Mouse (Mus musculus) fibroblast of lung, adult 2 months (primary cell): Measurements from ENCODE around the gene Ssc5d.

Experiments
- DNase-seq: peaks from one replicate; pipeline ENCODE4 v3.0.0-alpha.2; 2011; ENCODE audit warnings: low read depth

Gene Ssc5d

DNA sequence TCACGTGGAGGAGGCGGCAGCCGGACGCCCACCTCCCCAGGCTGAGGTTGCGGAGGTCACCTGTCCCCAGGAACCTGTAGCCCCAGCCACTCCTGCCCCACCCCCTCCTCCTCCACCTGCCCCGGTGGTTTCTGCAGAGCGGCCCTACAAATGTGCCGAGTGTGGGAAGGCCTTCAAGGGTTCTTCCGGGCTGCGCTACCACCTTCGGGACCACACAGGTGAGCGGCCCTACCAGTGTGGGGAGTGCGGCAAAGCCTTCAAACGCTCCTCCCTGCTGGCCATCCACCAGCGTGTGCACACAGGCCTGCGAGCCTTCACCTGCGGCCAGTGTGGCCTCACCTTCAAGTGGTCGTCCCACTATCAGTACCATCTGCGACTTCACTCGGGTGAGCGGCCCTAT lies 5.6 kb upstream of the Ssc5d start:
- DNase-seq = no peak

DNA sequence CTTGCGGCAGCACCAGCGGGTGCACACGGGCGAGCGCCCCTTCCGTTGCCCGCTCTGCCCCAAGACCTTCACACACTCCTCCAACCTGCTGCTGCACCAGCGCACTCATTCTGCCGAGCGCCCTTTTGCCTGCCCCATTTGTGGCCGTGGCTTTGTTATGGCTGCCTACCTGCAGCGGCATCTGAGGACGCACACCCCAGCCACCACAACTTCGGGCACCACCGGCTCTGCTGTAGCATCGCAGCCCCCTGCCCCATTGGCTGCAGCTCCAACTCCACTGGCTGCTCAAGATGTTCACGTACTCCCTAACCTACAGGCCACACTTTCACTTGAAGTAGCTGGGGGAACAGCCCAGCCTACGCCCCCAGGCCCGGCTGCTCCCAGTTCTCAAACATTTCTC lies 5.1 kb upstream of the Ssc5d start:
- no peak for DNase-seq

DNA sequence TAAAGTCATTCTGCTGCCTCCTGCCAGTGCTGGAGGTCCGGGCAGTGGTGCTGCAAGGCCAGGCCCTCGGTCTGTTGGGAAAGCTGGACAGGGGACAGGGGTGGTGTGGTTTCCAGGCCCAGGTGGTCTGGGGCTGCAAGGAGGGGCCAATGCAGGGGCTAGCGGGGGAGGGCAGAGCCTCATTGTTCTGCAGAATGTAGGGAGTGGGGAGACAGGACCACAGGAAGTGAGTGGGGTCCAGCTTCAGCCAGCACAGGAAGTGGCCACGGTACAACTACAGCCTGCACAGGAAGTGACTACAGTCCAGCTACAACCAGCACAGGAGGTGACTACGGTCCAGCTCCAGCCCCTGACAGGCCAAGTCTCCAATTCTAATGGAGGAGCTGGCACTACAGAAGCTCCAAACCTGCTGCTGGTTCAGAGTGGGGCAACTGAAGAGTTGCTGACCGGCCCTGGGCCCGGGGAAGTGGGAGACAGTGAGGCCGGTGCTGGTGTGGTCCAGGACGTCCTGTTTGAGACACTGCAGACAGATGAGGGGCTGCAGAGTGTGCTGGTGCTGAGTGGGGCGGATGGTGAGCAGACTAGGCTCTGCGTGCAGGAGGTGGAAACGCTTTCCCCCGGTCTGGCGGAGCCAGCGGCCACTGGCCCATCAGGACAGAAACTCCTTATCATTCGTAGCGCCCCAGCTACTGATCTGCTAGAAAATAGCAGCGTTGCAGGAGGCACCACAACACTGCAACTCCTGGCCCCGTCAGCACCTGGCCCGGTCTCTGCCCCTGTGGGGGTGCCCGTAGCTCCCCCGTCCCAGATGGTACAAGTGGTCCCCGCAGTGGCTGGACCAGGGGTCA lies 4.4 kb upstream of the Ssc5d start:
- DNase-seq = no peak

DNA sequence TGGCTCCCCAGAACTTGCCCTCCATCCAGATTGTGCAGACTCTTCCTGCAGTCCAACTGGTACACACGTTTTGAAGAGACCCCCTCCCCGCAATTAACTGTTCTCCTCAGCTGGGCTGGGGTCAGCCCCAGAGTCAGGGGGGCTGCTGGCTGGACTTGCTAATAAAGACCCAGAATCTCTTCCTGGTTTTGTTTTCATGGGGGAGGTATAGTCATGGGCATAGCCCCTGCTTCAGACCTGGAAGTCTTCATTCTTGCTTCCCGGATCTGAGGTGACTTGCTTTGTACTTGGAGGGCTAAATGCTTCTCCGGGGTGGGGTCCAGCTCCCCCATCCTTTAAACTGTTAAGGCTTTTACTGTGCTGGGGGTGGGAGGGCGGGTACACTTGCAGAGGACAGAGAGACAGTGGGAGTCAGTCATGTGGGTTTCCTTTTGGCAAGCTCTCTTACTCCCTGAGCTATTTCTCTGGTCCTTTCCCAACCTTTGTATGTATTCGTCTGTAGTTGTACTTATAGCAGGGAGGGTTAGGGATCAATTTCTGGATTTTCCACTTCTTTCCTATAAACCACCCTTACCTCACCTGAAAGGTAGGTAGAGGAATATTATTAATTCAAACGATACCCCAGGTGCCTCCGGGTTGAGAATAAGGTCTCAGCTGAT lies 3.6 kb upstream of the Ssc5d start, which contains the start of gene Nat14:
TSS of gene Nat14 (plus strand) at position 205 of the 659 bp plus-strand sequence.
- no peak for DNase-seq

DNA sequence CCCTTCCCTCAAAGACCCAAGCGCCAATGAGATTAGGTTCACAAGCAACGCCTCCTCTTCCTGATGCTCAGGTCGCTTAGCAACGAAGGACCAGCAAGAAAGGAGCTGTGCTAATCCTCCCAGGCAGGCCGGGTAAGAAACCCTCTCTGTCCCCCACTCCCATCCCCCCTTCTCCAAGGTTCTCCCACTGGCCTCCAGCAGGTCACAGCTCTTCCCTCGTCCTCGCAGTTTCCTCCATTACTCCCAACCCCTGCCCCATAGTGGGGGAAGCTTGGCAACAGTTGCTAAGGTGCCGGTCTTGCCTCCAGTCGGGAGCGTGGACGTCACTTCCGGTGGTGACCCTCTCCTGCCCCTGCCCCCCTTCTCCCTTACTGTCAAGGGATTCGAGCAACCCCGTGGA lies 3.1 kb upstream of the Ssc5d start:
- no peak for DNase-seq

DNA sequence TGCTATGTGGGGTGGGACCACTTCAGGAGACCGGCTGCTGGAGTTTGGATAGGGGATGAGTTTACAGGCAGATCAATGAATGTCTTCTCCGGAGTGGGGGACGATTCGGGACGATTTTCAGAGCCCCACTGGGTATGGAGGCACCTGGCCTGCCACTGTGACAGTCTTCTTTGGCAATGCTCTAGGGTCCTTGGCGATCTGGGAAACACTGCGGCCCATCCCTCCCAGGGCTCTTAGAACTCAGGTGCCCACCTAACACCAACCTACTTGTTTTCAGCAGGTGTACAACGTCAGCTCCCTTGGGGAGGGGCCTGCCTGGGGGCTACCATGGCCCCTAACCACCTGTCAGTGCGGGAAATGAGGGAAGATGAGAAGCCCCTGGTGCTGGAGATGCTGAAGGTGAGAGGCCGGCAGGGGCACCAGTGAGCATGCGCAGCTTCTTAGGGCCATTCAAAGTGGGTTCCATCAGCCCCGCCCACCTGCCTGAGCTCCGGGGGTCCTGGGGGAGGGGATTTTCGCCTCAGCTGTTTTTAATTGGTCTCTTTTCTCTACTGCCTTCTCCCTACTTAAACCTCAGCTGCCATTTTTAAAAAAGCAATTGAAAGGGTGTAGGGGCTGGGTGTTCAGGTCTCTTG lies 2.5 kb upstream of the Ssc5d start:
- no peak for DNase-seq

DNA sequence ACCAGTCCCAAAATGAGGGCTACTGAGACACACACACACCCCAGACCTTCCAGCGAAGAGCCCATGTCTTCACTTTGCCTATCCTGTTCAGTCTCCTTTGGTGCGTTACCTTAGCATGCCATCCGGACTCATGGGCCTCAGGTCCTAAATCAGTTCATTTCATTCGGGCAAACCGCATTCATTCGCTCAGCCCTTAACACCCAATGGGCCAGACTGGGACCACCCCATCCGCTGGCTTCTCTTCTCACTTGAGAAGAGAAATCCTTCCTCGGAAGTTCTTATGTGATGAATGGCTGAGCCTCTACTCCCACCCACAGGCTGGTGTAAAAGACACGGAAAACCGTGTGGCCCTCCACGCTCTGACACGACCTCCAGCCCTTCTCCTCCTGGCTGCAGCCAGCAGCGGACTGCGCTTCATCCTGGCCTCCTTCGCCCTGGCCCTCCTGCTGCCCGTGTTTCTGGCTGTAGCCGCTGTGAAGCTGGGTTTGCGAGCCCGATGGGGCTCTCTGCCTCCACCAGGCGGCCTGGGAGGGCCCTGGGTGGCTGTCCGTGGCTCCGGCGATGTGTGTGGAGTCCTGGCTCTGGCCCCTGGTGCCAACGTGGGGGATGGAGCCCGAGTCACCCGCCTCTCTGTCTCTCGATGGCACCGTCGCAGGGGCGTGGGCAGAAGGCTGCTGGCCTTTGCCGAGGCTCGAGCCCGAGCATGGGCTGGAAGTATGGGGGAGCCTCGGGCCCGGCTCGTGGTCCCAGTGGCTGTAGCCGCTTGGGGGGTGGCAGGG lies 1.8 kb upstream of the Ssc5d start:
- peak; percentile 52 for DNase-seq

DNA sequence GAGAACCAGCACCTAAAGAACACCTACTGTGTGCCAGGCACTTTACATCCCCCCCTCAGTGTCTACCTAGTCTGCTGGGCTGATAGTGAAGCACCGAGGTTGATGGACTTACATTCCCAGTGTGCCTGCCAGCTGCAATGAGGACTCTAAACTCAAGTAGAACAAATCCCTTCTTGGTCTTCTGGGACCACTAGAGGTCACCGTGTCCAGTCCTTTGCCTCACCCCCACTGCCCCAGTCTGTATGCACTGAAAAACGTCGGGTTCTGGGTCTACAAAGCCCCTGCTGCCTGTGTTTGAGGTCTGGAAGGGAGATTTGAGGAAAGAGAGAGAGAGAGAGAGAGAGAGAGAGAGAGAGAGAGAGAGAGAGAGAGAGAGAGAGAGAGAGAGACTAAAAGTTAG lies 1.1 kb upstream of the Ssc5d start:
- DNase-seq = no peak

DNA sequence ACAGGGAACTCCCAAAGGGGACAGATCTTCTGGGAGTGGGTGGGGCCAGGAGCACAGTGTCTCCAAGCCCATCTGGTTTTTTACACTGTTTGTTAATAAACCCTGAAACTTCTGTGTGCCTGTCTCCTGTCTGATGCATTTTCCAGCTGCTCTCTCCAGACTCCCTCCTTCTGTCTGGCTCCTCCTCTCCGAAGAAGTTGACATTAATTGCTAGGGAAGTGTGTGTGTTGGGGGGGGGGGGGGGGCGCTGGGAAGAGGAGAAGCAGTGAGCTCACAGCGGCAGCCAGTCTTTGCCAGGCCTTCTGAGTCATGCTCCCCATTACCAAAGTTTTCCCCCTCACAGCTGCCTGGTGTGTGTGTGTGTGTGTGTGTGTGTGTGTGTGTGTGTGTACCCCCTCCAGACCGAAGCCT lies 689 bp upstream of the Ssc5d start:
- peak; percentile 79 for DNase-seq

DNA sequence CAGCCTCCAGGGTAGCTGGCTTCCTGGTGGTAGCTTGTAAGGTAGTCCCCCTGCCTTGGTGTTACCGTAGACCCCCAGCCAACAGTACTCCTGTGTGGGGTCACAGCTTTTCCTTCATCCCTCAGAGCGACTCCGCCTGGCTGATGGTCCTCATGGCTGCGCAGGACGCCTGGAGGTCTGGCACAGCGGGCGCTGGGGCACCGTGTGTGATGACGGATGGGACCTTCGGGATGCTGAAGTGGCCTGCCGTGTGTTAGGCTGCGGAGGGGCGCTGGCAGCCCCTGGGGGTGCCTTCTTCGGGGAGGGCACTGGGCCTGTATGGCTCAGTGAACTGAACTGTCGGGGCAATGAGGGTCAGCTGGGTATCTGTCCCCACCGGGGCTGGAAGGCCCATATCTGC lies 1.3 kb downstream of the Ssc5d start:
- DNase-seq = no peak

DNA sequence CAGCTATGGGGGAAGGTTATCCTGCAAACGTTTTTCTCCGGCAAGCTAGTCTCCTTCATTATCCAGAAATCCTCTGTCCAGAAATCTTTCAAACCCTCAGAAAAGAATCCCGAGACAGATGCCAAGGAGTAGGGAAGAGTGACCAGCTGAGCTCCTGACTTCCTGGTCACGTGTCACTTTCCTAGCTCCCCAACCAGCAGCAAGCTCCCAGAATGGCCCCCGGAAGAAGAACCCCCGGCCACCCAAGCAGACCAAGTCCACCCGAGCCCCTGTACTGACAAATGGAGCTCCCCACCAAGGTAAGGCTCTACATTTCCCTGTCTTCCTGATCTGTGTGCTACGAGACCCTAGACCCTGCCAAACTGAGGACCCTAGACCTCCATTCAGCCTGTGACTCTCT lies 2.1 kb downstream of the Ssc5d start:
- no peak for DNase-seq

DNA sequence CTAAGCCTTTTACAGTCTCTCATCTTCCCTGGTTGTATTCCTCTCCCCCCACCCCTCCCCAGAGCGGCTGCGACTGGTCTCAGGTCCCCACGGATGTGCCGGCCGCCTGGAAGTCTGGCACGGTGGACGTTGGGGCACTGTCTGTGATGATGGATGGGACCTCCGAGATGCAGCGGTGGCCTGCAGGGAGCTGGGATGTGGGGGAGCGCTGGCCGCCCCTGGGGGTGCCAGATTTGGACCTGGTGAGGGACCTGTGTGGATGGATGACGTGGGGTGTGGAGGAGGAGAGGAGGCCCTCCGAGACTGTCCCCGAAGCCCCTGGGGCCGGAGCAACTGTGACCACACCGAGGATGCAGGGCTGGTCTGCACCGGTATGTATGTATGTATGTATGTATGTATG lies 2.7 kb downstream of the Ssc5d start:
- no peak for DNase-seq

DNA sequence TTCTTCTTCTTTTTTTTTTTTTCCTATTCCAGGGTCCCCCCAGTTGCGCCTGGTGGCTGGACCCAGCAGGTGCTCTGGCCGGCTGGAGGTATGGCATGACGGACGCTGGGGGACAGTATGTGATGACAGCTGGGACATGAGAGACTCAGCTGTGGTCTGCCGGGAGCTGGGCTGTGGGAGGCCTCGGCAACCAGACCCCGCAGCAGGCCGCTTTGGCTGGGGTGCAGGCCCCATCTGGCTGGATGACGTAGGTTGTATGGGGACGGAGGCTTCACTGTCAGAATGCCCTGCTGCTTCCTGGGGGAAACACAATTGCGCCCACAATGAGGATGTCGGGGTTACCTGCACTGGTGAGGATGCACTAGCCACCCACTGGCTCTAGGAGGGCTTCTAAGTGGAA lies 7.5 kb downstream of the Ssc5d start:
- no peak for DNase-seq

DNA sequence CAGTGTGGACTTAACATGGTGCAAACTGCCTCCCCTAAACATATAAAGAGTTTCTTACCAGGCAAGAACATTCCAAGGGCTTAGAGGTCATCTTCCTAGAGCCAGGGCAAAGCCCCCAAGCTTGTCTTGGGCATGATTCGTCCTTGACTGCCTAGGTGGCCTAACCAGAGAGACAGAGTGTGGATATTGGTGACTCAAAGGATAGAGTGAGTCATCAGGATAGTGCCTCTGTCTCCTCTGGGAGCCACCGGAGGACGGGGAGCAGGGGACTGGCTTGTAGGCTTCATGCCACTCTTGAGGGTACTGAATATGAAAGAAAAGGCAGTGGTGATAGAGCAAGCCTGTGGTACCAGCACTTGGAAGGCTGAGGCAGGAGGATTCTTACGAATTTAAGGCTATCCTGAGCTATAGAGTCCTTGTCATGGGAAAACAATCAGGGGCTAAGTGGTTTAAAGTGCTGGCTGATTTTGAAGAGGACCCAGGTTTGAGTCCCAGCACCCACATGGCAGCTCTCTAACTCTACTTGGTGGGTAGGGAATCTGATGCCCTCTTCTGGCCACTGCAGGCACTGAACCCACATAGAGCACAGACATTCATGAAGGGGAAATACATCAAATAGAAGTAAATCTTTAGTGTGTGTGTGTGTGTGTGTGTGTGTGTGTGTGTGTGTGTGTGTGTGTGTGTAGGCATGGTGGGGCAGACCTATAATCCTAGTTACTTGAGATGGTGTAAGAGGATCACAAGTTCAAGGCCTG lies 8.8 kb downstream of the Ssc5d start:
- no peak for DNase-seq

DNA sequence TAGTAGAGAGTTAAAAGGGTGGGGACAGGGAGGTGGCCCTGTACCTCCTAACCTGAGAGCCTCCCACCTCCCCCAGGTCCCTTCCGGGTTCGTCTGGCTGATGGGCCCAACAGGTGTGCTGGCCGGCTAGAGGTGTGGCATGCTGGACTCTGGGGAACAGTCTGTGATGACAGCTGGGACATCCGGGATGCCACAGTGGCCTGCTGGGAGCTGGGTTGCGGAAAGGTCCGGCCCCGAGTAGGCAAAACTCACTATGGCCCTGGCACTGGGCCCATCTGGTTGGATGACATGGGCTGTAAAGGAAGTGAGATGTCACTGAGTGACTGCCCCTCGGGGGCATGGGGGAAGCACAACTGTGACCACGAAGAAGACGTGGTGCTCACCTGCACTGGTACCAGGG lies 11.2 kb downstream of the Ssc5d start:
- no peak for DNase-seq

DNA sequence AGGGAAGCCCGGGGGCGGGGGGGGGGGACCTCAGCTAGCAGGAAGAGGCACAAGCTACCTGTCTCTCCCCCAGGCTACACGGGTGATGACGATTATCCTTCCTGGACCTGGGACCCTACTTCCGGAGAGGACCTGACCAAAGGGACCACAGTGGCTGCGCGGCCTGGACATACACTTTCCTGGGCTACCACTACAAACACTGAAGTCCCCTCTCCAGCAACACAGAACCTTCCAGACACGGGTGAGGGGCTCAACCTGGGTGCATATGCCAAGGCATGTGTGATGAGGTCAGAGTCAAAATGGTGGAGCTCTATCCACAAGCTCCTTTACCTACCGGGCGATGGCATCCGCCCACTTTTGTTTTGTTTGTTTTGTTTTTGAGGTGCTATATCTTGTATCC lies 11.8 kb downstream of the Ssc5d start:
- no peak for DNase-seq

DNA sequence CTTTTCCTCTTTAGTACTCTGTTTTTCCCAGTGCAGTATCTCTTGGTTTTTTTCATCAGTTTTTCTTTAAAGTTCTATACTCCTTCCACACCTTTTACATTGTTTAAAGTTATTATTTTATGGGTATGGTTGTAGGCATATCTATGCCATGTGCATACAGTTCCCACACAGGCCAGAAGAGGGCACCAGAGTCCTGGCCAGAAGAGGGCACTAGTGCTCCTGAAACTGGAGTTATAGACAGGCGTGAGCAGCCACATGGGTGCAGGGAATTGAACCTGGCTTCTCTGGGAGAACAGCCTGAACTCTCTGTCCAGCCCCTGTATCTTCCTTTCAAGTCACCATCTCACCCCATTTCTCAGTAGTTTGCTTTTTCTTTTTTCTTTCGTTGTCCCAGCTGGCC lies 12.9 kb downstream of the Ssc5d start:
- no peak for DNase-seq

DNA sequence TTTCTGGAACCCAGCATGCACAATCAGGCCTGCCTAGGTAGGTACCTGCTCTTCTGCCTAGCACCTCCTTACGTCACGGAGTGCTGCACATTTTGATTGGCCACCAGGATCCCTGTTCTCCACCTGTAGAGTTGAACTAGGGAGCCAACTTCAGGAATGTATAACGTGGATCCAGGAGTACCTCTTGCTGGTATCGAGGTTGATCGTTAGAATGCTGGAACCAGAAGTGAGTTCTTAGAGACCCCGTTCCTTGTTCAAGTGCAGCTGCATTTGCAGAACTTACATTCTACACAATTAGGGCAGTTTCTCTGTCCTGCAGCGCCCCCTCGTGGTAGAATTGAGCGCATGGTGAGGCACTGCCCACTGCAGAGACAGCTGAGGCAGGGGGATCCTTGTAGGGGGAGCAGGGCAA lies 14.5 kb downstream of the Ssc5d start:
- DNase-seq = peak; percentile 47

DNA sequence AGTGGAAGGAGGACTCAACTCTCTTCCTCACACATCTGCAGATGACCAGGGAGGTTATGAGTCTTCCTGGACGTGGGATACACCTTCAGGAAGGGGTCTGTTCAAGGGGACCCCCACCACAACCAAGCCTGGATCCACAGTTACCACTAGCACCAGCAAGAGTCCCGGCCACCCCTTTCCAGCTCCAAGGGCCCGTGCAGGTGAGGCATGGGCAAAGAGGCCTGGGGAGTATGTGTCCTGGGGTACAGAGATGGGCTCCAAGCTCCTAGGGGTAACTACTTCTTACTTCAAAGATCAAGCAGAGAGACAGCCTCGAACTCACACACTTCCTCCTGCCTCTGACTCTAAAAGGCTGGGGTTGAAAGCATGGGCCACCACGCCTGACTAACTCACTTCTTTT lies 17.1 kb downstream of the Ssc5d start:
- no peak for DNase-seq

DNA sequence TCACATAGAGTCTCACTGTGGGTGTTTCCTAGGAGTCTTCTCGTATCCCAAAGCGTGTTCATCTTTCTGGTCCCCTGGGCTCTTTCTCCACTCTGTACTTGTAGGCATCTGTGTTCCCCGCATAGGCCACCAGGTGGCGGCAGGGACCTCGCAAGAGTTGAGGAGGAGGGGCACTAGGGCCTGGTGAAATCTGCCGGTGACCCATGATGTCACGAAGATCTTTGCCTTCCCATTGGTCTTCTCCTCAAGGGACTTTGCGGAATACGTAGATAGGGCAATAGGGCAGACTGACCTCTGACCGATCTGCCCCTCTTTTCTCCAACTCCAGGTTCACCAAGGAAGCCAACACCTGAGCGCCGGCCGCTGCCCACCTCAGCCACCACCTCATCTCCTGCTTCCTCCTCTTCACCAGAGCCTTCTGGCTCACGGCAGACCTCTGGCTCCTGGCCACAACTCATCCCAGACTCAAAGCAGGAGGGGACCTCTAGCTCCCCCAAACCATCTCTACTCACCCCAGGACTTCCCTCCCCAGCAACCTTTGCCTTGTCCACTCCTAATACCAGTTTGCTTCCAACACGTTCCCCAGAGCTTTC lies 17.7 kb downstream of the Ssc5d start:
- peak; percentile 95 for DNase-seq

DNA sequence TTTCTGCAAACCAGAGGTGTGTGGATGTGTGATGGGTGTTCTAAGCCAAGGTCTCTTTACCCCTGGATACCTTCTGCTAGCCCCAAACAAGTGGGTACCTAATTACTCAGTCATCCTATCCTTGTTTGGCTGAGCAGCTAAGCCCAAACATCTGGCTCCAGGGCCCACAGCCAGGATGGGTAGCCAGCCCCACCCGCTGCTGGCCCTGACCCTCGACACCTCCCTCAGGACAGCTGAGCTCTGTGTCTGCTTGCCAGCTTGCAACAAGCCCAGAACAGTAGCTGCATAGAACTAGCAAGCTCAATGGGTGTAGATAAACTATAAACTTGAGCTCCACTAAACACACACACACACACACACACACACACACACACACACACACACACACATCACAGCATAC lies 22.3 kb downstream of the Ssc5d start:
- DNase-seq = peak; percentile 51
